Mouse (Mus musculus) c-Kit-positive CD71-negative TER-119-negative erythroid progenitor cells, embryonic 14.5 days (primary cell): ENCODE data around the gene Cdh23.

ENCODE experiments used
- DNase-seq: peaks from one replicate; pipeline ENCODE4 v3.0.0-alpha.2; 2013; ENCODE audit warnings: low read depth

Cdh23 gene

GRCm38 (mm10) chr10:60398051-60398814 lies 298.1 kb downstream of the Cdh23 start:
- no peak for DNase-seq

GRCm38 (mm10) chr10:60395605-60396004 lies 300.7 kb downstream of the Cdh23 start:
- peak; percentile 28 for DNase-seq

GRCm38 (mm10) chr10:60394936-60395335 lies 301.4 kb downstream of the Cdh23 start:
- DNase-seq, result no peak

- no peak for DNase-seq
Measured at GRCm38 (mm10) chr10:60391661-60392060, 304.6 kb downstream of the Cdh23 start.

GRCm38 (mm10) chr10:60390904-60391420 lies 305.3 kb downstream of the Cdh23 start:
- no peak for DNase-seq

GRCm38 (mm10) chr10:60390177-60390903 lies 305.9 kb downstream of the Cdh23 start:
- no peak for DNase-seq

GRCm38 (mm10) chr10:60389447-60389865 lies 306.8 kb downstream of the Cdh23 start:
- no peak for DNase-seq

GRCm38 (mm10) chr10:60388332-60388731 lies 308.0 kb downstream of the Cdh23 start:
- no peak for DNase-seq

- no peak for DNase-seq
Measured at GRCm38 (mm10) chr10:60381142-60381925, 315.0 kb downstream of the Cdh23 start.

- no peak for DNase-seq
Measured at GRCm38 (mm10) chr10:60380229-60380628, 316.1 kb downstream of the Cdh23 start.

GRCm38 (mm10) chr10:60379419-60379957 lies 316.8 kb downstream of the Cdh23 start:
- DNase-seq, result no peak

- DNase-seq, result no peak
Measured at GRCm38 (mm10) chr10:60376704-60377103, 319.6 kb downstream of the Cdh23 start.

- no peak for DNase-seq
Measured at GRCm38 (mm10) chr10:60373937-60374578, 322.2 kb downstream of the Cdh23 start.

- no peak for DNase-seq
Measured at GRCm38 (mm10) chr10:60373543-60373936, 322.8 kb downstream of the Cdh23 start.

GRCm38 (mm10) chr10:60371596-60372386 lies 324.5 kb downstream of the Cdh23 start:
- no peak for DNase-seq

GRCm38 (mm10) chr10:60370601-60371061 lies 325.7 kb downstream of the Cdh23 start:
- DNase-seq, result no peak

- DNase-seq, result no peak
Measured at GRCm38 (mm10) chr10:60370098-60370497, 326.2 kb downstream of the Cdh23 start.

GRCm38 (mm10) chr10:60369405-60369804 lies 326.9 kb downstream of the Cdh23 start:
- DNase-seq, result no peak

GRCm38 (mm10) chr10:60367904-60368303 lies 328.4 kb downstream of the Cdh23 start:
- no peak for DNase-seq

- DNase-seq, result no peak
Measured at GRCm38 (mm10) chr10:60367145-60367544, 329.1 kb downstream of the Cdh23 start.

- DNase-seq, result no peak
Measured at GRCm38 (mm10) chr10:60363426-60363825, 332.9 kb downstream of the Cdh23 start.
